Mouse (Mus musculus) hindbrain, embryonic 11.5 days (tissue): Measurements from ENCODE around the gene Bptf. TPM values are rescaled to one million over a fixed set of nuclear protein-coding genes. Genes with fewer than 3 reads are reported as not detected.
"Not testable (repeated sequence)": the region's sequence is repeated elsewhere in the genome, so short reads cannot be mapped to it uniquely, and the experiment has no call there.

Source experiments
- ATAC-seq: fragments of 200-750 bp; cut with Nextera tagmentation; 2 replicates; pipeline ENCODE4 v1.8.0; 2017; ENCODE audit warnings: mild to moderate bottlenecking, moderate TSS enrichment, moderate library complexity; ENCODE audit not compliant: low FRiP score
- DNase-seq: peaks from one replicate; pipeline ENCODE4 v3.0.0-alpha.2; 2015; ENCODE audit warnings: low spot score
- H3K27ac ChIP-seq: fragments of 300-500 bp; sonication (generic); 2 replicates; pipeline ENCODE4 v1.5.1; 2014; ENCODE audit warnings: mild to moderate bottlenecking, low read depth, low read length
- H3K27me3 ChIP-seq: fragments of 300-500 bp; sonication (generic); 2 replicates; pipeline ENCODE4 v1.6.1; 2014; ENCODE audit warnings: mild to moderate bottlenecking, low read length, moderate library complexity, mixed read lengths; ENCODE audit not compliant: control insufficient read depth, insufficient read depth
- H3K36me3 ChIP-seq: fragments of 300-500 bp; sonication (generic); 2 replicates; pipeline ENCODE4 v1.6.1; 2014; ENCODE audit warnings: mild to moderate bottlenecking, low read length, moderate library complexity, mixed read lengths; ENCODE audit not compliant: control insufficient read depth, insufficient read depth
- H3K4me1 ChIP-seq: fragments of 300-500 bp; sonication (generic); replicated peaks from 2 replicates; pipeline ENCODE4 v1.6.1; 2014; ENCODE audit warnings: low read length, mixed read lengths; ENCODE audit not compliant: control insufficient read depth, insufficient read depth
- H3K4me2 ChIP-seq: fragments of 300-500 bp; sonication (generic); replicated peaks from 2 replicates; pipeline ENCODE4 v1.6.1; 2014; ENCODE audit warnings: mild to moderate bottlenecking, low read depth, low read length
- H3K4me3 ChIP-seq: fragments of 300-500 bp; sonication (generic); 2 replicates; pipeline ENCODE4 v1.5.1; 2014; ENCODE audit warnings: low read depth, low read length
- H3K9ac ChIP-seq: fragments of 300-500 bp; sonication (generic); 2 replicates; pipeline ENCODE4 v1.6.1; 2014; ENCODE audit warnings: low read depth, low read length
- H3K9me3 ChIP-seq: fragments of 300-500 bp; sonication (generic); 2 replicates; pipeline ENCODE4 v1.6.1; 2016; ENCODE audit warnings: low read length; ENCODE audit not compliant: control insufficient read depth
- WGBS: fragments of 180-500 bp; shearing (Covaris S2); extraction: QIAGEN DNeasy Blood & Tissue Kit; methylation state at CpG from one replicate; pipeline ENCODE4 v1.1.7; 2014; 5-methylcytosine and 5-hydroxymethylcytosine counted together
- polyA plus RNA-seq: library from polyadenylated mRNA; unstranded; fragments of >200 nt; fragmentation: Nextera tagmentation; extraction: Ambion mirVana; gene quantifications from 2 replicates; pipeline ENCODE4 v1.2.1, GENCODE M21; 2014

The Bptf gene
- 40.8 and 55.1 TPM in 2 replicates for polyA plus RNA-seq

- H3K27me3 ChIP-seq, result no peaks in the 10 kb centered on the region
- peak; percentile 96 for ATAC-seq
- peak; percentile 95 for DNase-seq
- no peaks in the 10 kb centered on the region for H3K36me3 ChIP-seq
- 0% methylated on average over 26 of the region's 94 CpGs for WGBS
- peak within 1 kb of the TSS; percentile 70 for H3K4me2 ChIP-seq
- H3K9me3 ChIP-seq, result no peaks in the 10 kb centered on the region
- H3K27ac ChIP-seq, result peak within 1 kb of the TSS; percentile 97
- H3K4me3 ChIP-seq, result peak within 1 kb of the TSS; percentile 84
- peak within 1 kb of the TSS; percentile 97 for H3K9ac ChIP-seq
- H3K4me1 ChIP-seq, result peaks cover 4% of the 10 kb centered on the region; the same call in 1 of the 2 replicates
Observed at GRCm38 (mm10) chr11:107131749-107132421, at the start of gene Bptf. TSS of gene Bptf (minus strand) at chr11:107132127.

- H3K9me3 ChIP-seq, result no peaks in the 10 kb centered on the region
- H3K4me3 ChIP-seq, result no peak overlapping the region
- no peak overlapping the region for H3K9ac ChIP-seq
- no peaks in the 10 kb centered on the region for H3K4me1 ChIP-seq
- no peak overlapping the region for H3K4me2 ChIP-seq
- no peaks in the 10 kb centered on the region for H3K27me3 ChIP-seq
- H3K27ac ChIP-seq, result no peak overlapping the region
- no peak for ATAC-seq
- no peak for DNase-seq
- WGBS, result 85% methylated on average over 4 of the region's 4 CpGs
- H3K36me3 ChIP-seq, result 0 out of 2 replicates have a peak, but pooled peaks cover 4% of the 10 kb centered on the region
Observed at GRCm38 (mm10) chr11:107161215-107161614, 29.3 kb upstream of the Bptf start.

GRCm38 (mm10) chr11:107159034-107159433 lies 27.1 kb upstream of the Bptf start:
- ATAC-seq (no peak), DNase-seq (peak; percentile 33)
- Histone ChIP-seq H3K4me3 (no peak overlapping the region), H3K4me2 (no peak overlapping the region), H3K36me3 (no peaks in the 10 kb centered on the region), H3K27me3 (no peaks in the 10 kb centered on the region), H3K9me3 (no peaks in the 10 kb centered on the region), H3K27ac (no peak overlapping the region), H3K4me1 (no peaks in the 10 kb centered on the region), H3K9ac (no peak overlapping the region)
- 56% methylated on average over 1 of the region's 1 CpGs for WGBS

- H3K4me3 ChIP-seq, result no peak overlapping the region
- no peaks in the 10 kb centered on the region for H3K27me3 ChIP-seq
- H3K36me3 ChIP-seq, result no peaks in the 10 kb centered on the region
- no peak overlapping the region for H3K9ac ChIP-seq
- H3K9me3 ChIP-seq, result no peaks in the 10 kb centered on the region
- DNase-seq (no peak), ATAC-seq (no peak)
- H3K27ac ChIP-seq, result no peak overlapping the region
- WGBS, result 67% methylated on average over 4 of the region's 5 CpGs
- no peak overlapping the region for H3K4me2 ChIP-seq
- no peaks in the 10 kb centered on the region for H3K4me1 ChIP-seq
Observed at GRCm38 (mm10) chr11:107156977-107157642, 25.2 kb upstream of the Bptf start.

- no peak overlapping the region for H3K4me2 ChIP-seq
- no peaks in the 10 kb centered on the region for H3K4me1 ChIP-seq
- H3K9me3 ChIP-seq, result no peaks in the 10 kb centered on the region
- no peaks in the 10 kb centered on the region for H3K36me3 ChIP-seq
- WGBS, result 87% methylated on average over 5 of the region's 5 CpGs
- DNase-seq (no peak), ATAC-seq (no peak)
- H3K27me3 ChIP-seq, result no peaks in the 10 kb centered on the region
- no peak overlapping the region for H3K4me3 ChIP-seq
- H3K27ac ChIP-seq, result no peak overlapping the region
- no peak overlapping the region for H3K9ac ChIP-seq
Observed at GRCm38 (mm10) chr11:107155292-107155691, 23.4 kb upstream of the Bptf start.

- Histone ChIP-seq H3K9me3 (no peaks in the 10 kb centered on the region), H3K4me1 (no peaks in the 10 kb centered on the region), H3K4me3 (no peak overlapping the region), H3K27ac (no peak overlapping the region), H3K27me3 (no peaks in the 10 kb centered on the region), H3K36me3 (no peaks in the 10 kb centered on the region), H3K9ac (no peak overlapping the region), H3K4me2 (no peak overlapping the region)
- WGBS, result 84% methylated on average over 7 of the region's 7 CpGs
- no peak for DNase-seq
- ATAC-seq, result no peak
Observed at GRCm38 (mm10) chr11:107154431-107154830, 22.5 kb upstream of the Bptf start.

DNA sequence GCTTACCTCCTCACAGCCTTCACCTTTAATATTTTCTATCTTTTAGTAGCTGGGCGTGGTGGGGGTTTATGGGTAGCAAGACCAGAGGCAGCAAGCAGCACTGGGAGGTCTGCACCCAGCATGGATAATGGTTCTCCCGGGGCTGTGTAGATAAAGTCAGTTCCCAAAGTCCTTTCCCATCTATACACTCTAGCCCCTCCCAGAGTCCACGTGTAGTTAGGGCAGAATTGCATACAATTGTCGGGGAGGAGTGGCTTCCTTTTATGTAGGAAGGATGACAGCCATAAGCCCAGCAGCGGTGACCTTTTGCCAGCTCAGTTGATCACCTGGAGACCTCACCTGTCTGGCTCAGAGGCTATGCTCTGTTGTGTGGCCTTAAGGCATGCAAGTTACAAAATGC lies 21.7 kb upstream of the Bptf start:
- ATAC-seq, result no peak
- Histone ChIP-seq H3K4me2 (no peak overlapping the region), H3K36me3 (no peaks in the 10 kb centered on the region), H3K27me3 (no peaks in the 10 kb centered on the region), H3K9me3 (no peaks in the 10 kb centered on the region), H3K4me1 (no peaks in the 10 kb centered on the region), H3K27ac (no peak overlapping the region), H3K4me3 (no peak overlapping the region), H3K9ac (no peak overlapping the region)
- no peak for DNase-seq
- WGBS, result 80% methylated on average over 5 of the region's 5 CpGs

- no peaks in the 10 kb centered on the region for H3K27me3 ChIP-seq
- no peaks in the 10 kb centered on the region for H3K4me1 ChIP-seq
- no peak overlapping the region for H3K27ac ChIP-seq
- WGBS, result 72% methylated on average over 7 of the region's 7 CpGs
- no peaks in the 10 kb centered on the region for H3K36me3 ChIP-seq
- DNase-seq (peak; percentile 15), ATAC-seq (no peak)
- no peak overlapping the region for H3K4me2 ChIP-seq
- no peak overlapping the region for H3K4me3 ChIP-seq
- H3K9ac ChIP-seq, result no peak overlapping the region
- no peaks in the 10 kb centered on the region for H3K9me3 ChIP-seq
Observed at GRCm38 (mm10) chr11:107151809-107152208, 19.9 kb upstream of the Bptf start.

DNA sequence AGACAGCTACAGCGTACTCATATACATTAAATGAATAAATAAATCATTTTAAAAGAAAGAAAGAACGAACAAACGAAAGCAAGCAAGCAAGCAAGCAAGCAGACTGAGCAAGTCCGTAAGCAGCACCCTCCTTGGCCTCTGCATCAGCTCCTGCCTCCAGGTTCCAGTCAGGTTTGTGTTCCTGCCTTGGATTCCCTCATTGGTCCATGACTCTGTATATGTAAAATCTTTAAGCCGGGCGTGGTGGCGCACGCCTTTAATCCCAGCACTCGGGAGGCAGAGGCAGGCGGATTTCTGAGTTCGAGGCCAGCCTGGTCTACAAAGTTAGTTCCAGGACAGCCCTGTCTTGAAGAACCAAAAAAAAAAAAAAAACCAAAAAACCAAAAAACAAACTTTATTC lies 12.0 kb upstream of the Bptf start:
- not testable (repeated sequence) for H3K9ac ChIP-seq, ATAC-seq, H3K36me3 ChIP-seq, H3K4me3 ChIP-seq, H3K27ac ChIP-seq, H3K27me3 ChIP-seq, DNase-seq, H3K4me2 ChIP-seq, H3K4me1 ChIP-seq, H3K9me3 ChIP-seq
- whole genome bisulfite sequencing, result 95% methylated on average over 11 of the region's 11 CpGs
